16 mouse cellular contexts compared by ENCODE assay signal in the genomic region with DNA sequence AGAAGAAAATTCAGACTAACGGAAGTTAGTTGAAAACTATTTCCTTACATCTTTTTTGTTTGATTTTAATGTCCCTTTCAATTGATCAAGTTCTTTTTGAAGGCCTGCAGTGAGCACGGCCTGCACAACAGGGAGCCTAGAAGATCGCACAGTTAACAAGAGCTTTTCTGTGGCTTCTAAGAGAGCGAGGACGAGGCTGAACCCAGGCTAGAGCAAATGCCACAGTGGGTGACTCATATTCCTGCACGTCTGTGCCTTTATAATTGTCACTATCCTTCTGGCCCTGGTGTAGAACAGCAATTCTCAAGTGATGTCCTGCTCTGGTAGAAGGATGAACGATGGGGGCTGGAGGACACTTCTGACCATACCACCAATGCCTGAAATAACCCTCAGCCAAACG.
"Had no signal": no experiment of that assay in that cellular context is flagged by ENCODE, and none has a peak within 500 bp of the region (broad histone marks: within the 10 kb centered on the region; RNA-seq: fewer than 3 reads in every experiment).

No protein-coding gene starts in this region.

- H3K9ac ChIP-seq: liver, embryonic 12.5 days; lung, embryonic 14.5 days; neural tube, embryonic 15.5 days had no signal

- H3K4me3 ChIP-seq: limb, embryonic 10.5 days; liver, embryonic 12.5 days; midbrain, embryonic 10.5 days; myocyte; neural tube, embryonic 15.5 days had no signal

- DNase-seq: kidney, postnatal 25 days; layer of hippocampus, adult 9-11 months; lung, embryonic 14.5 days; lung, postnatal 10 days; lung, postnatal 4 days; midbrain, embryonic 14.5 days; retina, postnatal 1 day; right cerebral cortex, postnatal 4 days; spleen, adult 18-20 months; thymus, adult 18-20 months; thymus, postnatal 14 days had no signal

- H3K27me3 ChIP-seq: liver, embryonic 12.5 days; neural tube, embryonic 15.5 days had no signal

- H3K4me2 ChIP-seq: liver, embryonic 12.5 days; lung, embryonic 14.5 days; neural tube, embryonic 15.5 days had no signal

- ATAC-seq: liver, embryonic 12.5 days had no signal

- H3K27ac ChIP-seq: limb, embryonic 10.5 days; liver, embryonic 12.5 days; midbrain, embryonic 10.5 days; neural tube, embryonic 15.5 days had no signal

- H3K9me3 ChIP-seq: limb, embryonic 10.5 days; liver, embryonic 12.5 days; midbrain, embryonic 10.5 days; neural tube, embryonic 15.5 days had no signal

- H3K4me1 ChIP-seq: limb, embryonic 10.5 days; liver, embryonic 12.5 days; midbrain, embryonic 10.5 days; neural tube, embryonic 15.5 days had no signal
